Mouse (Mus musculus): ENCODE measurements at regions not wholly inside any gene's neighbourhood (a gene's known extent, or its start where the extent isn't known, plus 50 kb on each side); places are given as distances from the start of the nearest gene placed in this dataset.

DNA sequence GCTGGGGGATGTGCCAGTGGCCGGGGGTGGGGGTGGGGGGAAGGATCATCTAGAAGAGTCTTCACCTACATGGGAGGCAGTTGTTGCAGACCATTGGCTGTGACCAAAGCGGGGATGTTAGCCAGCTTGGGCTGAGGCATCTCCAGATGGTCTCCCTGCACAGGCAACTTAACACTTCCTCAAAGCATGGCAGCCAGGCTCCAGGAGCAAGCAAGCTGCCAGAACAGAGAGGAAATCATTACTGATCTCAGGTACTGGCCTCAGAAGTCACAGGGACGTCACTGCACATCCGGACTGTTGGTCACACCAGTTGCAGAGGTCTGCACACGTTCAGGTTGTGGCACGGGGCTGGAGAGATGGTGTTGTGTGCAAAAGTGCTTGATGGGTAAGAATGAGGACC is 321.1 kb upstream of the Tbx3 start:
- DNase-seq (ENCODE audit: low read depth, low spot score) = no peak

DNA sequence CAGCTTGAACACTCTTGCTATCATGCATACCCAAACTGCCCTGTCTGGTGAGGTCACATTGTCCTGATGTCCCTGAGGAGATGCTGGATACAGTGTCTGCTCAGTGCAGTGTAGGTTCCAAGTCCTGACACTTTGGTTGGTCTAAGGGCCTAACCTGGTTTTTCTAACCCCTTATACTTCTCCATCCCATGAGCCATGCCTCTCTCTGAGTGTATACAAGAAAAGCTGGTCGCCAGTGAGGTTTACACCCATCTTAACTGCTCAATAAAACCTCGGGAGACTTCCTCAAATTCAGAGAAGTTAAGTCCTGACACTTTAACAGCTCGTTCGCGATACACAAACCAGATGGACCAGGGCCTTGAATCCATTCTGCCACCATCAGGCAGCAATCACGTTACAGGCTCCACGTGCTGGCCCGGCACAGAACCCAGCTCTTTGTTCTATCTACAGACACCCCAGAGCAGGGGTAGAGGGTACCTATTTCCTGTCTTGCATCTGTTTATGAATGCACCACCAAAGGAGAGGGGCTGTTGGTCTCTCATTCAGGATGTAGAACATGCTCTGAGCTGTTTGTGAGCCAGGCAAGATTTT is 320.0 kb upstream of the Tbx3 start:
- no peak for DNase-seq (ENCODE audit: low read depth, low spot score)

DNA sequence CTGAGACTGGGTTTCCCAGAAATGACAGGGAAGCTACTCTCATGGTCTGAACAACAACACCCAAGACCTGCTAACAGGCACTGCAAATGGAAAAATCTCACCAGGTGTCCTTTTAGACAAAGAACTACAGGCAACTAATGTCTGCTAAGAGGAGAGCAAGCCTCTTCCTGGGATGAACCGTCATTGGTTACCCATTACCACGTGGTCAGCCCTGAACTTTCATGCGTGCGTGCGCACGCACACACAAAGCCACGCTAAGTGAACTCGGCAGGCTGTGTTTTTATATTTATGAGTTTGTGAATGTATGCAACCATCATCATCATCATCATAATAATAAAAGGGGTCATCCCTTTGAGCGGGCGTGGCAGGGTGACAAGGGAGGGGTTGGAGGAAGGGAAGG is 315.0 kb upstream of the Tbx3 start:
- no peak for DNase-seq (ENCODE audit: low read depth, low spot score)

DNA sequence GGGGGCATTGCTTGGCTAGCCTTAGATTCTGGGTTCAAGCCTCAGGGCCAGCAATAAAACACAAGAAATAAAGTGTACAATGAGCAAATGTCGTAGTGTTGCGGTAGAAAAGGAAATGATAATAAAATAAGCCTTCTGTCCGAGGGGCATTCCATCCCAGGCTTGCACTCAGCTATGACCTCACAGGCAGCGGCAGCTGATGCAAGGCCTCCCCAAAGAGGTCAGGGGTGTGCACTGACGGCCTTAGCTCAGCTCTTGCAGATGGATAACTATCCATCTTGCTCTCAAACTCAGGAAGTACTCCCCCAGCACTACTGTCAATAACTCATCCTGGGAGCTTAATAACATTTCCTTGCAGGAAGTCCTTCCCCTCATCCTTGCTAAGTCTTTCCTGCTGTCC is 314.4 kb upstream of the Tbx3 start:
- DNase-seq (ENCODE audit: low read depth, low spot score) = no peak

DNA sequence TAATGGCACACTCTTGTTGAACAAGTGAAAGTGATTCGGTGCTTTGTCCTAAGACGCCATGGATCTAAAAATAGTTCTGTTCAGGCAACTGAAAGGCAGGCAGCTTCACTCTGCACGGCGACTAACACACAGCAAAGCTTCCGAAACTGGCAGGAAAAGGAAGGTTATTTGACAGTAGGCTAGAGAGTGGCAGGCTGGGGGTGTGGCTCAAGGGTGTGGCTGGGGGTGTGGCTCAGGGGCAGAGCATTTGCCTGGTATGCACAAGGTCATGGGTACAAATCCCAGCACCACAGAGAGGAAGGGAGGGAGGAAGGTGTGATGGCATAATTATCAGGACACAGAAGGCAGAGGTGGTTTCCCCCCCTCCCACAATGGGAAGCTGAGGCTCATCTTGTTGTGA is 310.8 kb upstream of the Tbx3 start:
- no peak for DNase-seq (ENCODE audit: low read depth, low spot score)

DNA sequence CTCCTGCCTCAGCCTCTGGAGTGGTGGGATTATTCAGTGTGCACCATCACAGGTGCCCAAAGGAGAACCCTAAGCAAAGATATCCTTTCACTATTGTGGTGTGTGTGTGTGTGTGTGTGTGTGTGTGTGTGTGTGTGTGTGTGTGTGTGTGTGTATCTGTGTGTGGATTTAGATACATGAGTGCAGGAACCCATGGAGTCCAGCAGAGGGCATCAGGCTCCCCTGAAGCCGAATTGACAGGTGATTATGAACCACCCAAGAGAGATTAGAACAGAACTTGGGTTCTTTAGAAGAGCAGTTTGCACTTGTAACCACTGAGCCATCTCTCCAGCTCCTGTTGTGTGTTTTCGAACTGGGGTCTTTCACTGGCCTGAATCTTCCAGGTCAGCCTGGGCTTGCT is 310.1 kb upstream of the Tbx3 start:
- no peak for DNase-seq (ENCODE audit: low read depth, low spot score)

DNA sequence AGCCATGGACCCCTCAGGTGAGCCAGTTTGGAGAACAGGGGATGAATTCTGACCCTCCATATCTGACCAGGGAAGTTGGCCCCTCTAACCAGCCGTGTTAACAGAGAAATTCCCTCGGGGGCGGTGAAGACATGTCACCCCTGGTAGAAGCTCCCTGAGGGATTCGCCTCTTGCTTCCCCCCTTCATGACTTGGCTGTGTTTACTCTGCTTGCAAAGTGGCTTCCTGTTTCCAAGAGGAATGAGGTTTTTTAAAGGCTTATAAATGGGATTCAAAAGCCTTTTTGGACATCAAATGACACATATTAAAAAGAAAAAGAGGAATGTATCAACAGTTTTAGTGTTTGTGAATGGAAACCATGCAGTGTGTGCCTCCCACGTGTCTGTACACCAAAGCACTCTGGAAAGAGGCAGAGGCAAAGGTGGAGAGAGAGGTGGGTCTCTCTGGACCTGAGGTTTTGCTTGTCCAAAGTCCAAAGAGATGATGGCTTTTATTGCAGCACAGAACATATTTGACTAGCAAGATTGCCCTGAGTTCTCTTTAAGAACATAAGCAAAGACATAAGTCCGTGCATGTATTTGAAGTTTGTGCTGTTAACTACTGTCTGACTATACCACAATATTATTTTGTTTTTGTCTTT is 308.9 kb upstream of the Tbx3 start:
- no peak for DNase-seq (ENCODE audit: low read depth, low spot score)

DNA sequence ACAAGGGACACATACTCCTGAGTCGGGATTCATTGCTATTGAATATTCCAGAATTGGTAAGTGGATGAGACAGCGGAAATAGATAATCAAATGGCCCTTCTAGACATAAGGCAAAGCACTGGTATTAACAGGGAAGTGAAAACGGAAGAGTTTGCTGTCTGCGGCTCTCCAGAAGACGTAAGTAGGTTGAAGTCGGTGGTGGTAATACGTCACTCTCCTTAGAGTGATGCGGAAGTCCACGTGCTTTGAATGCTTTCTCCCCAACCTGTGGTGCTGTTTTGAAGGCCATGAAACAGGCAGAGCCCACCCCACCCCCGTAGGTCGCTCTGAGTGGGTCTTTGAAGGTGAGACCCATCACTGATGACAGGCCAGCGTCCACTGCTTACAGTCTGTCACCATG is 308.0 kb upstream of the Tbx3 start:
- DNase-seq (ENCODE audit: low read depth, low spot score) = no peak

DNA sequence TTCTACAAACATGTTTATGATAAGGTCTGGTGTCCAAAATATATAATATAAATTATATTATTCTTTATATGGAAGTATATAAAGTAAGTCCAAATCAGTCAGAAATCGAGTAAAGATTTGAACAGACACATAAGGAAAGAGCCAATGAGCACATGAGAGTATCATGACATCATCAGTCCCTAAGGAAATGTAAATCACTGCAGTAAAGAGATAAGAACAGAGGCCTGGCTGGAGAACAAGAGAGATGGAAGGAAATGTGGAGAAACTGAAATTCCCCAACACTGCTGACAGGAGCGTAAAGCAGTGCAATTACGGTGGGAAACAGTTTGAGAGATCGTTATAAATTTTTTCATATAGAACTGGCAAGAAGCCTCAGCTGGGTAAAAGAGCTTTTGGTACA is 306.2 kb upstream of the Tbx3 start:
- DNase-seq (ENCODE audit: low read depth, low spot score) = no peak

DNA sequence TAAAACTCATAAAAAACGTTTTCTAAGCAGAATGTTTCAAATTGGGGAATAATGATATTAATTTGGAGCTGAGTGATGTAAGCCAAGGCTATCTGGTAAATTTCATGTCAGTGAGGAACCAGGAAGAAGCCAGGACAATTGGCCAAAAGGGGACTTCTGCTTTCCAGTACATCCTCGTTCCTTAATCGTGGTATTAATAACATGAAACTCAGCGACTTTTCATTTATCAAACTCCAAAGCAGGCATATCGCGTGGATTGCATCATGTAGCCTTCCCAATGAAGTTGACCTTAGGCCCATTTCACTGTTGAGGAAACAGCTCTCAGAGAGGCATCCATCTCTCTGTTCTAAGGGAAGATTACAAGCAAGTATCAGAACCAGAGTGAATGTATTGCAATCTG is 305.3 kb upstream of the Tbx3 start:
- DNase-seq (ENCODE audit: low read depth, low spot score) = no peak

DNA sequence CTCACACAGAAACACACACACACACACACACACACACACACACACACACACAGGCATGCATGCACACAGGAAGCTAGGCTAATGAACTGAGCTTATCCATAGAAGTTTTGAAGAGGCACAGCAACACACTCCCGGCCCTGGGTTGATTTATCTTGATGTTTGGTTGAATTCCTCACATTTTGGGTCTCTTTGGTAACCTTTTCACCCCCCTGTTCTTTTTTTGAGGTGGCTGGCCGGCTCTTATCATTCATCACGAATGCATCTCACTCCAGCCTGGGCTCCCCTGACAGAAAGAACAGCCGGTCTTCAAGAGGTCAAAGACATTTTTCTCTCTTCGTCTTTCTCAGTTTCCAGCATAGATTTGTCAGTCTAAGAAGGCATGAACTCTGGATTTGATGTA is 304.2 kb upstream of the Tbx3 start:
- no peak for DNase-seq (ENCODE audit: low read depth, low spot score)

DNA sequence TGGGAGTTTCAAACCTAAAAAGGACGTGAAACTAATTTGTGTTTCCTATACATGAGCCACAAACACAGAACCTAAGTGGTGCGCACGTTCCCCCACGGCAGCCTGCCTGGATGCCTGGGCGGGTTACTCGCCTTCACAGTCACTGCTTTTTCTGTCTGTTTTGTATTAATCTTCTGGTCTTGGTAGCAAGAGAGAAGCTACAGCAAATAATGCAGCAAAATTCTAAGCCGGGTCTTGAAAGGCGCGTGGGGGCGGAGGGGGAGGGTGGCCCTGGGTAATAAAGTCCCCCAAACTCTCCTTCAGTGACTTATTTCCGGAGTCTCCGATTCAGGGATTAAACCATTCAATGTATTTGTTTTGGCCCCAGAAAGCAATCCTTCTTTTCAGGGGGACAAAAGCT is 300.0 kb upstream of the Tbx3 start:
- no peak for DNase-seq (ENCODE audit: low read depth, low spot score)

DNA sequence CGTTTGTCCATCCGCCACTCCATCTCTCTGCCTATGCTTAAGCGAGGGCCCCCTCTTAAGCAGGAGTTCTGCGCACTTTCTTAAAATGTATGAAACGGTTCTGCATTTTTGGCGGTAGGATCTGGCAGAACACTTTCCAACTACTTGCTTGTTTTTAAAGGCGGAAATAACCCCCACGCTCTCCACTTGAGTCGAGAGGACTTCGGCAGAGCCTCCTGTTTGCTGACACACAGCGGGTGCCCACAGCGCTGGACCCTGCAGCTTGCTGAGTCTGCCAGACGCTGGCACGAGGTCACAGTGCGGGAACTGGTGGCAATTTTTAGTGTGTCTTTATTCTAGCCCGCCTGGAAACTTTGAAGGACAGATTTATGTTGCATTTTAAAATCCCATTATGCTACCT is 299.5 kb upstream of the Tbx3 start:
- DNase-seq (ENCODE audit: low read depth, low spot score) = no peak

DNA sequence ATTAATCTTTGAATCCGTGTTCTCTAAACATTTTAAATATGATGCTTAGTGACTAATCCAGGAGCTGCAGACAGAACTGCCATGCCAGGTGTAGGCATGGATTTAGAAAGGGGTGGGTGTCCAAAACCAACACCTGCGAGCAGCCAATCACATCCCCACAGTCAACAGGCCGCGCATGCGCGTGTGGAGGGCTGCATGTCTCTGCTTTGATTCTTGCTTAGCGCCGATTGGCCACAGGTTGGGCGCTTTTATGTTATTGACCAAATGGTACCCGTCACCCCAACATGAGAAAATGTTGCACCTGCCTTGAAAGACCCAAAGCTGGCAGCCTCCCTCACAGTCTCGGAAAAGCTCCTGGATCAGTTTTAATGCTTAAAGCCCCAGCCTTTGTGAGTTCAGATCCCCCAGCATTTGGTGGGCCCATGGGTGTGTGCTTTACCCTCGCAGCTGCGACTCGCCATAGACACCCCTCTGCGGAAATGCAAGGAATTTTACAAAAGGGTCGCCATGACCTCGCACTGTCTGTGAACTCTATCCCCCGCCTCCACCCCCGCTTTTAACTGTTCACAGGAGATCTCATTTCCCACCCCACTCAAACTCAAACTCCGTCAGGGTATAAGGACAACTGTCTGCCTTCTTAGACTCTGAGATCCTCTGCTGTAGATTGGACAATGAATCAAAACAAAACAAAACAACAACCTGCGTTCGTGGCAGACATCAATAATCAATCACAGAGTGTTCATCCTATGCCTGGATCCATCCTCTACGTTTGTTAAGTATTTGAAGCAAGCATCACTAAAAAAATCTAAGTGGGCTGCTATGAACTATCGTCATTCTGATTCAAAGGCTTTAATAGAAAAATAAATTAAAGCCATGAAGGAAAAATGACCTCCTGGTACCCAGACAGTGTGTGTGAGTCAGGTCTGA is 296.4 kb upstream of the Tbx3 start:
- DNase-seq (ENCODE audit: low read depth, low spot score) = no peak

DNA sequence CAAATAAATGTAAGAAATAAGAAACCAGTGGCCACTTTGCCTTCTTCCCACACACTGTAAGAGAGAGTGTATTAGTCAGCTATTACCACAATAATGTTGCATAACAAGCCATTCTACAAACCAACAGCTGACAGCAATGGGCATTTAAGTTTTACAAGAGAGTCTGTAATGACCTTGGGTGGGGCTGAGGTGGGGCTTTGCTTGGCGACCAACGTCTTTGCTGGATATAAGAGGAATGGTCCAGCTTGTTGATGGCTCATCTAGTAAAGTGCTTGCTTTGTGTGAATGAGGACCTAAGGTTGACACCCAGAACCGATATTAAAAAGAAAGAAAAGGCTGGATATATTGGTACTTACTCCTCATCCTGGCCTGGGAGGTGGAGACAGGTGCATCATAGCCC is 295.6 kb upstream of the Tbx3 start:
- DNase-seq (ENCODE audit: low read depth, low spot score) = no peak

DNA sequence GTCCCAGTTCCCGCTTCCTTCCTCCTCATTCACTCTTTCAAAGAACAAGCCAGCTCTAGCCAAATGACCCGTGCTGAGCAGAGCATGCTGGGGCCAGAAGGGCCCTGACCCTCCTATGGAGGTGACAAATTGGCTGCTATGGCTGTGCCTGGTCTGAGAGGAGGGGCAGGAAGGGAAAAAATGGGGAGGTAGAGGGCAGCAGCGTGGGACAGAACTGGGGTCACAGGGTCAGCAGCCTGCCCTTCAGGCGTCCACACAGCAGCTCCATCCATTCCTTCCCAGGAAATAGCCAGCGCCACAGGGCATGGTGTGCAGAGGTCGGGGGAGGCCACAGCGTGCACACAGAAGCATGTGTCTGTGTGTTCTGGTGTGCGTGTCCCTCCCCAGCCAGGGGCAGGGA is 292.2 kb upstream of the Tbx3 start:
- no peak for DNase-seq (ENCODE audit: low read depth, low spot score)

DNA sequence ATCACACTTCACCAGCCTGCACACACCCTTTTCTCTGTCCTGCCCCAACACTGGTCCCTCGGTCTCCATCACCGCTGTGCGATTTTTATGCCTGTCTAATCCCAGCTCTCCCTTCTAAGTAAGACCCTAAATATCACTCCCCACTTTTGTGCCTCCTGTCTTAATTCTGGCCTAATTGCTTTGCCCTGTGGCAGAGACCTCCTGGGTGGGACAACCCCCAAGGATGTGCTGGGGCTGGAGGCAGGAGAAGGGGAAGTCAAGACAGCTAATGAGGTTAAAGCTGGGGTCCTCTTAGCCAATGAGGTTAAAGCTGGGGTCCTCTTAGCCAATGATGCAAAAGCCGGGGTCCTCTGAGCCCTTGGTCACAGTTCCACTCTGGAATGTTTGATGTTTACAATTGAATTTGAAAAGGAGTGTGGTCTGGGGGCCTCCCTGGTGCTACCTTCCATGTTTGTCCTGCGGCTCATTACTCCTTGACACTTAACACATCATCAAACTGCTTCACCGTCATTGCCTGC is 290.5 kb upstream of the Tbx3 start:
- DNase-seq (ENCODE audit: low read depth, low spot score) = no peak

DNA sequence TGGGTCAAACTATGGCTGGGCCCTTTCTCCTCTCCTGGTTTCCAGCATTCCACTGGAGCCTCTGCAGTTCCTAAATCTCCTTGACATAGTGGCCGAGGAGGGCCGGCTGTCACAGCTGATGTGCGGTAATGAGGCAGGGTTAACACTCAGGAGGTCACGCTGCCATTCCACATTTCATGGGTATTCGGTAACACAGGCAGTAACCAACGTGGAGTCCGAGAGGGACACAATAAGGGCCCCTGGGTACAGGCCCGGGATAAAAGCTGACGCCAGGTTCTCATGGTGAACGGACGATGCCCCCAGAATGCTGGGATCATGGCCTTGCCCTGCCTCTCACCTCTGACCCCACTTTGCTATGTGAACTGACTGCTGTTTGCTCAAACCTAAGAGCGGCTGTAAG is 289.0 kb upstream of the Tbx3 start:
- no peak for DNase-seq (ENCODE audit: low read depth, low spot score)

DNA sequence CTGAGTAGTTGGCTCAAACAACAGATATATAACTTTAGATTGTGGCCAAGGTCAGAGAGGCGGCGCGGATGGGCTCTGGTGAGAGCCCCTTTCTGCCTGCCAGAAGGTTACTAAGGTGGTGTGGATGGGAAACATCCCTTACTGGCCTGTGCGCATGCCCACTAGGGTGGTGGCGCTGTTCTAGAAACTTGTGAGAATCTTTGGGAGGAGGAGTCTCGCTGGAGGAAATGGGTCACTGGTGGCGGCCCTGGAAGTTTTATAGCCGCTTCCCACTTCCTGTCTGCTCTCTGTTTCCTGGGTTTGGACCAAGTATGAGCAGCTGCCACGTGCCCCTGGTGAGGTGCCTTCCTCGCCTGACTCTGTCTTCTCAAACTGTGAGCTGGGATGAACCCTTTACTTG is 285.0 kb upstream of the Tbx3 start:
- no peak for DNase-seq (ENCODE audit: low read depth, low spot score)

DNA sequence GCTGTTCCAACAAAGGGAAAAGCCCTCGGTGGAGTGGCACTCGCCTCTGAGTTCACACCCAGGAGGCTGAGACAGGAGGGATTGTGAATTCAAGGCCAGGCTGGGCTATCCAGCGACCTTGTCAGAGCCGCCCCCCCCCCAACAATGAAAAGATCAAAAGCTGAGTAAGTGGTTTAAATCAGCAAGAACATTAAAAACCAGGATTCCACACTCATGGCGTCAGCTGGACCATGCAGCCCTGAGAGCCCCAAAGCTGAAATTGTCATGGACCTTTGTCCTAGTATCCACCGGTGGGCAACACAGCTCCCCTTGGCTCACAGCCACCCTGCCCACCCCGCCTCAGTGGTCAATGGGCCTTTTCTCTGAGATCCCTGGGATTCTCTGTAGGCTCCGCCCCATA is 283.6 kb upstream of the Tbx3 start:
- no peak for DNase-seq (ENCODE audit: low read depth, low spot score)

DNA sequence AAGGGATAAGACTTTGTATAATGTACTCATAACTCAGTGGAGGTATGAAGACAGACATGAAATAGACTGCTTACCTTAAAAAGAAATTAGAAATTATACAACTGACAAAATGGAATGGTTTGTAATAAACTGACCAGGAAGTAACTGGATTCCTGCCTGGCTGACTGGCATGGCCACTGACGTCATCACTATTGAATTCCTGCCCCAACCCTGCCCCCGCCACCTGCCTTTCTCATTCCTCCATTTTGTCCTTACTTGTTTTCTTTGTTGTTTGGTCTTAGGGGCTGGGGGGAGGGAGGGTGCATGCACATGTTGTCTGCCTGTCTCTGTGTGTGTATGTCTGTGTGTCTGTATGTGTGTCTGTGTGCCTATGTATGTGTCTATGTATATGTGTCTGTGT is 283.2 kb upstream of the Tbx3 start:
- no peak for DNase-seq (ENCODE audit: low read depth, low spot score)

DNA sequence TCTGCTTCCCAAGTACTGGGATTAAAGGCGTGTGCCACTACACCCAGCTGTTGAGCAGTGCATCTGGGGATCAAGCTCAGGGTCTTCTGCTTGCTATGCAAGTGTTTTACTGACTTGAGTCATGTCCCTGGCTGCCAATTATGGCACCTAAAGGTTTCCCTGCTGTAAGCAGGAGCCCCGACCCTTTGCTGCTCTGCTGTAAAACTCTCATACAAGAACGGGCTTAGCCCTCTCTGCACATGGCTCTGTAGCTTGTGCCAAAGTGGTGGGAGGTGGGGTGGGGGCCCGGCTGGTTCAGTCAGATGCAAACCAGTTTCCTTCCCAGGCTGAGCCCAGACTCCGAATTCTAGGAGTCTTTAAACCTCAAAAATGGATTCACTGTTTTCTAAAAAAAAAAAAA is 281.6 kb upstream of the Tbx3 start:
- no peak for DNase-seq (ENCODE audit: low read depth, low spot score)

DNA sequence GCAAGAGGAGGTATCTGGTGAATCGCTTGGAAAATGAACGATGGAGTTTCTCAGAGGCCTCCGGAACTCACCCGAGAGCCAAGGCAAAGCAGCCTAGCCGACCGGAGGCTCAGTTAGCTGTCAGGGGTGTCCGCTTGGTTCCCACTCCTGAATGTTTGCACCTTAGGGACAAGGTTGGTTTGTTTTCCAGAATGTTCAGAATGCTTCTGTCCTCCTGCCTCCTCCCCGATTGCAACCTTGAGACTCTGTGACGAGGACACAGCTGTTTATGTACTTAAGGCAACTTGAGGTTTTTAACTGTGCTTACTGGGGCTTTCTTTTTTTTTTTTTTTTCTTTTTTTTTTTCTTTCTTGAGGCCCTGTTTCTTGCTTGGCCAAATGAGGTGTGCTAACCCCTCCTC is 281.1 kb upstream of the Tbx3 start:
- DNase-seq (ENCODE audit: low read depth, low spot score) = no peak

Data from A20 (cell line).